Mouse (Mus musculus) intestine, embryonic 15.5 days (tissue): ENCODE results near the gene Fermt3. TPM values are rescaled to one million over a fixed set of nuclear protein-coding genes. Genes with fewer than 3 reads are reported as not detected.
"Not testable (repeated sequence)": the region's sequence is repeated elsewhere in the genome, so short reads cannot be mapped to it uniquely, and the experiment has no call there.

ENCODE experiments used
- ATAC-seq: fragments of 200-750 bp; cut with Nextera tagmentation; 2 replicates; pipeline ENCODE4 v1.8.0; 2017; ENCODE audit warnings: moderate TSS enrichment, moderate library complexity
- H3K27ac ChIP-seq: fragments of 300-500 bp; sonication (generic); 2 replicates; pipeline ENCODE4 v1.5.1; 2015; ENCODE audit warnings: mild to moderate bottlenecking, inconsistent platforms
- H3K27me3 ChIP-seq: fragments of 300-500 bp; sonication (generic); replicated peaks from 2 replicates; pipeline ENCODE4 v1.6.1; 2015; ENCODE audit warnings: inconsistent platforms
- H3K36me3 ChIP-seq: fragments of 300-500 bp; sonication (generic); 2 replicates; pipeline ENCODE4 v1.6.1; 2015; ENCODE audit warnings: inconsistent platforms
- H3K4me1 ChIP-seq: fragments of 300-500 bp; sonication (generic); replicated peaks from 2 replicates; pipeline ENCODE4 v1.6.1; 2015; ENCODE audit warnings: inconsistent platforms
- H3K4me2 ChIP-seq: fragments of 300-500 bp; sonication (generic); replicated peaks from 2 replicates; pipeline ENCODE4 v1.6.1; 2015; ENCODE audit warnings: mild to moderate bottlenecking, inconsistent platforms
- H3K4me3 ChIP-seq: fragments of 300-500 bp; sonication (generic); replicated peaks from 2 replicates; pipeline ENCODE4 v1.5.1; 2015; ENCODE audit warnings: inconsistent platforms
- H3K9ac ChIP-seq: fragments of 300-500 bp; sonication (generic); 2 replicates; pipeline ENCODE4 v1.6.1; 2015; ENCODE audit warnings: inconsistent platforms
- H3K9me3 ChIP-seq: fragments of 300-500 bp; sonication (generic); 2 replicates; pipeline ENCODE4 v1.6.1; 2016; ENCODE audit warnings: inconsistent platforms
- WGBS: fragments of 180-500 bp; shearing (Covaris S2); methylation state at CpG from one replicate; pipeline ENCODE4 v1.1.7; 2015; 5-methylcytosine and 5-hydroxymethylcytosine counted together
- polyA plus RNA-seq: library from polyadenylated mRNA; unstranded; fragments of >200 nt; fragmentation: Nextera tagmentation; extraction: Ambion mirVana; gene quantifications from 2 replicates; pipeline ENCODE4 v1.2.1, GENCODE M21; 2015

The Fermt3 gene
- polyA plus RNA-seq, 1 experiment from 2014 or later: 9.8 TPM

GRCm38 (mm10) chr19:7056248-7057087, 37.2 kb upstream of the Fermt3 start, which contains the start of gene Macrod1:
Gene Macrod1, plus strand, starts transcription at chr19:7056810.
- no peaks in the 10 kb centered on the region for H3K9me3 ChIP-seq
- H3K4me1 ChIP-seq: peaks cover 23% of the 10 kb centered on the region
- peak within 1 kb of the TSS; percentile 65; the same call in 1 of the 2 replicates for H3K27ac ChIP-seq
- H3K36me3 ChIP-seq: no peaks in the 10 kb centered on the region
- H3K27me3 ChIP-seq: no peaks in the 10 kb centered on the region
- H3K4me2 ChIP-seq: peak within 1 kb of the TSS; percentile 100
- peak within 1 kb of the TSS; percentile 63 for H3K9ac ChIP-seq
- ATAC-seq: peak; percentile 82
- WGBS: 2% methylated on average over 70 of the region's 72 CpGs
- peak within 1 kb of the TSS; percentile 70 for H3K4me3 ChIP-seq

GRCm38 (mm10) chr19:7055173-7055572, 35.9 kb upstream of the Fermt3 start:
- ATAC-seq: no peak
- Histone ChIP-seq H3K9me3 (no peaks in the 10 kb centered on the region), H3K4me1 (peaks cover 23% of the 10 kb centered on the region), H3K4me3 (no peak overlapping the region), H3K9ac (no peak overlapping the region), H3K36me3 (no peaks in the 10 kb centered on the region), H3K4me2 (no peak overlapping the region), H3K27me3 (no peaks in the 10 kb centered on the region), H3K27ac (no peak overlapping the region)
- 40% methylated on average over 3 of the region's 3 CpGs for WGBS

- H3K27ac ChIP-seq: no peak overlapping the region
- H3K36me3 ChIP-seq: no peaks in the 10 kb centered on the region
- H3K27me3 ChIP-seq: no peaks in the 10 kb centered on the region
- ATAC-seq: no peak
- WGBS: 43% methylated on average over 10 of the region's 10 CpGs
- peaks cover 23% of the 10 kb centered on the region for H3K4me1 ChIP-seq
- H3K4me3 ChIP-seq: no peak overlapping the region
- H3K4me2 ChIP-seq: no peak overlapping the region
- H3K9me3 ChIP-seq: no peaks in the 10 kb centered on the region
- H3K9ac ChIP-seq: no peak overlapping the region
Observed at GRCm38 (mm10) chr19:7054772-7055171, 35.5 kb upstream of the Fermt3 start.

- H3K4me2 ChIP-seq, H3K9me3 ChIP-seq, H3K27ac ChIP-seq, H3K9ac ChIP-seq, H3K27me3 ChIP-seq, H3K36me3 ChIP-seq, H3K4me3 ChIP-seq, ATAC-seq: not testable (repeated sequence)
- whole genome bisulfite sequencing: 90% methylated on average over 4 of the region's 4 CpGs
- H3K4me1 ChIP-seq: peaks cover 23% of the 10 kb centered on the region
Observed at GRCm38 (mm10) chr19:7053382-7053781, 34.1 kb upstream of the Fermt3 start.

GRCm38 (mm10) chr19:7044706-7045105, 25.4 kb upstream of the Fermt3 start:
- 24% methylated on average over 4 of the region's 4 CpGs for WGBS
- no peak overlapping the region for H3K4me2 ChIP-seq
- no peak overlapping the region for H3K4me3 ChIP-seq
- no peaks in the 10 kb centered on the region for H3K36me3 ChIP-seq
- no peaks in the 10 kb centered on the region for H3K9me3 ChIP-seq
- ATAC-seq: no peak
- no peak overlapping the region for H3K27ac ChIP-seq
- H3K9ac ChIP-seq: no peak overlapping the region
- H3K27me3 ChIP-seq: no peaks in the 10 kb centered on the region
- H3K4me1 ChIP-seq: 0 out of 2 replicates have a peak, but pooled peaks cover 3% of the 10 kb centered on the region

- ATAC-seq: no peak
Observed at GRCm38 (mm10) chr19:7044279-7044678, 25.0 kb upstream of the Fermt3 start.

GRCm38 (mm10) chr19:7041171-7041570, 21.9 kb upstream of the Fermt3 start:
- Histone ChIP-seq H3K9ac (no peak overlapping the region), H3K27ac (no peak overlapping the region), H3K36me3 (no peaks in the 10 kb centered on the region), H3K4me2 (no peak overlapping the region), H3K4me1 (peaks cover 9% of the 10 kb centered on the region; the same call in 1 of the 2 replicates), H3K27me3 (no peaks in the 10 kb centered on the region), H3K4me3 (no peak overlapping the region), H3K9me3 (no peaks in the 10 kb centered on the region)
- ATAC-seq: no peak
- 86% methylated on average over 2 of the region's 2 CpGs for WGBS

More at GRCm38 (mm10) chr19:7044279-7044678, 25.0 kb upstream of the Fermt3 start:
- H3K27ac ChIP-seq: no peak overlapping the region
- no peaks in the 10 kb centered on the region for H3K36me3 ChIP-seq
- H3K9ac ChIP-seq: no peak overlapping the region
- no peak overlapping the region for H3K4me3 ChIP-seq
- WGBS: 60% methylated on average over 4 of the region's 4 CpGs
- no peaks in the 10 kb centered on the region for H3K9me3 ChIP-seq
- H3K4me1 ChIP-seq: 0 out of 2 replicates have a peak, but pooled peaks cover 3% of the 10 kb centered on the region
- H3K4me2 ChIP-seq: no peak overlapping the region
- H3K27me3 ChIP-seq: no peaks in the 10 kb centered on the region

- WGBS: 22% methylated on average over 13 of the region's 13 CpGs
- Histone ChIP-seq H3K4me3 (peak overlapping the region; percentile 54), H3K27me3 (no peaks in the 10 kb centered on the region), H3K4me1 (peaks cover 9% of the 10 kb centered on the region; the same call in 1 of the 2 replicates), H3K9ac (peak overlapping the region; percentile 73), H3K27ac (peak overlapping the region; percentile 88), H3K9me3 (no peaks in the 10 kb centered on the region), H3K4me2 (peak overlapping the region; percentile 85), H3K36me3 (no peaks in the 10 kb centered on the region)
- peak; percentile 7; the same call in 1 of the 2 replicates for ATAC-seq
Observed at GRCm38 (mm10) chr19:7040637-7041130, 21.4 kb upstream of the Fermt3 start.

- WGBS: under 1% methylated on average over 49 of the region's 49 CpGs
- H3K36me3 ChIP-seq: peaks cover 3% of the 10 kb centered on the region
- peak within 1 kb of the TSS; percentile 91 for H3K9ac ChIP-seq
- peak within 1 kb of the TSS; percentile 89 for H3K27ac ChIP-seq
- no peaks in the 10 kb centered on the region for H3K27me3 ChIP-seq
- peak; percentile 99 for ATAC-seq
- peaks cover 9% of the 10 kb centered on the region; the same call in 1 of the 2 replicates for H3K4me1 ChIP-seq
- no peaks in the 10 kb centered on the region for H3K9me3 ChIP-seq
- H3K4me2 ChIP-seq: peak within 1 kb of the TSS; percentile 85
- peak within 1 kb of the TSS; percentile 97 for H3K4me3 ChIP-seq
Observed at GRCm38 (mm10) chr19:7039841-7040636, 20.8 kb upstream of the Fermt3 start, which contains the start of gene Stip1. Gene Stip1, minus strand, starts transcription at chr19:7039967.

- H3K27me3 ChIP-seq: no peaks in the 10 kb centered on the region
- WGBS: 1% methylated on average over 35 of the region's 35 CpGs
- peak overlapping the region; percentile 91 for H3K9ac ChIP-seq
- peak overlapping the region; percentile 89 for H3K27ac ChIP-seq
- ATAC-seq: peak; percentile 24
- H3K9me3 ChIP-seq: no peaks in the 10 kb centered on the region
- peaks cover 9% of the 10 kb centered on the region; the same call in 1 of the 2 replicates for H3K4me1 ChIP-seq
- H3K4me3 ChIP-seq: peak overlapping the region; percentile 97
- peaks cover 3% of the 10 kb centered on the region for H3K36me3 ChIP-seq
- H3K4me2 ChIP-seq: peak overlapping the region; percentile 63
Observed at GRCm38 (mm10) chr19:7039088-7039720, 19.9 kb upstream of the Fermt3 start.

- Histone ChIP-seq H3K27me3 (no peaks in the 10 kb centered on the region), H3K4me3 (no peak overlapping the region), H3K4me1 (peaks cover 5% of the 10 kb centered on the region; the same call in 1 of the 2 replicates), H3K27ac (no peak overlapping the region), H3K36me3 (peaks cover 37% of the 10 kb centered on the region), H3K9me3 (no peaks in the 10 kb centered on the region), H3K4me2 (no peak overlapping the region), H3K9ac (no peak overlapping the region)
- no peak for ATAC-seq
- 92% methylated on average over 5 of the region's 5 CpGs for WGBS
Observed at GRCm38 (mm10) chr19:7034006-7034405, 14.7 kb upstream of the Fermt3 start.
